Mouse (Mus musculus) layer of hippocampus, adult 9-11 months (tissue): Measurements from ENCODE around the gene Ptprd.
A peak's percentile ranks its signal among the peaks of the same experiment; 100 is the strongest.

Source experiments
- DNase-seq: peaks from one replicate; pipeline ENCODE4 v3.0.0; 2022

Ptprd gene

GRCm38 (mm10) chr4:78211529-78212494 is at the start of gene Ptprd:
Gene Ptprd (minus strand): TSS chr4:78211961.
- DNase-seq = peak; percentile 60

GRCm38 (mm10) chr4:78235820-78236219 is 24.1 kb upstream of the Ptprd start:
- DNase-seq = no peak

GRCm38 (mm10) chr4:78235316-78235715 is 23.6 kb upstream of the Ptprd start:
- DNase-seq = no peak

- no peak for DNase-seq
Observed at GRCm38 (mm10) chr4:78234681-78235080, 22.9 kb upstream of the Ptprd start.

GRCm38 (mm10) chr4:78213949-78214348 is 2.2 kb upstream of the Ptprd start:
- peak; percentile 5 for DNase-seq

- DNase-seq = peak; percentile 5
Observed at GRCm38 (mm10) chr4:78212941-78213340, 1.2 kb upstream of the Ptprd start.

- DNase-seq = no peak
Observed at GRCm38 (mm10) chr4:78210878-78211528, 758 bp downstream of the Ptprd start.

GRCm38 (mm10) chr4:78205018-78205417 is 6.7 kb downstream of the Ptprd start:
- DNase-seq = peak; percentile 11

GRCm38 (mm10) chr4:78168447-78168846 is 43.3 kb downstream of the Ptprd start:
- DNase-seq = no peak

GRCm38 (mm10) chr4:78160451-78160850 is 51.3 kb downstream of the Ptprd start:
- DNase-seq = no peak

- no peak for DNase-seq
Observed at GRCm38 (mm10) chr4:78150561-78150960, 61.2 kb downstream of the Ptprd start.

- DNase-seq = no peak
Observed at GRCm38 (mm10) chr4:78142767-78143148, 69.0 kb downstream of the Ptprd start.

- DNase-seq = no peak
Observed at GRCm38 (mm10) chr4:78142088-78142766, 69.5 kb downstream of the Ptprd start.

GRCm38 (mm10) chr4:78110898-78111297 is 100.9 kb downstream of the Ptprd start:
- DNase-seq = no peak

GRCm38 (mm10) chr4:78097526-78097925 is 114.2 kb downstream of the Ptprd start:
- no peak for DNase-seq

GRCm38 (mm10) chr4:78082744-78083143 is 129.0 kb downstream of the Ptprd start:
- DNase-seq = no peak

GRCm38 (mm10) chr4:78077499-78077898 is 134.3 kb downstream of the Ptprd start:
- DNase-seq = no peak

GRCm38 (mm10) chr4:78077087-78077486 is 134.7 kb downstream of the Ptprd start:
- no peak for DNase-seq

- DNase-seq = no peak
Observed at GRCm38 (mm10) chr4:78038401-78038800, 173.4 kb downstream of the Ptprd start.

- no peak for DNase-seq
Observed at GRCm38 (mm10) chr4:78002065-78002464, 209.7 kb downstream of the Ptprd start.

GRCm38 (mm10) chr4:77992709-77993108 is 219.1 kb downstream of the Ptprd start:
- DNase-seq = no peak

- no peak for DNase-seq
Observed at GRCm38 (mm10) chr4:77982094-77982493, 229.7 kb downstream of the Ptprd start.

- DNase-seq = no peak
Observed at GRCm38 (mm10) chr4:77961711-77962110, 250.1 kb downstream of the Ptprd start.
